Mouse (Mus musculus): ENCODE measurements at regions not wholly inside any gene's neighbourhood (a gene's known extent, or its start where the extent isn't known, plus 50 kb on each side); places are given as distances from the start of the nearest gene placed in this dataset.

DNA sequence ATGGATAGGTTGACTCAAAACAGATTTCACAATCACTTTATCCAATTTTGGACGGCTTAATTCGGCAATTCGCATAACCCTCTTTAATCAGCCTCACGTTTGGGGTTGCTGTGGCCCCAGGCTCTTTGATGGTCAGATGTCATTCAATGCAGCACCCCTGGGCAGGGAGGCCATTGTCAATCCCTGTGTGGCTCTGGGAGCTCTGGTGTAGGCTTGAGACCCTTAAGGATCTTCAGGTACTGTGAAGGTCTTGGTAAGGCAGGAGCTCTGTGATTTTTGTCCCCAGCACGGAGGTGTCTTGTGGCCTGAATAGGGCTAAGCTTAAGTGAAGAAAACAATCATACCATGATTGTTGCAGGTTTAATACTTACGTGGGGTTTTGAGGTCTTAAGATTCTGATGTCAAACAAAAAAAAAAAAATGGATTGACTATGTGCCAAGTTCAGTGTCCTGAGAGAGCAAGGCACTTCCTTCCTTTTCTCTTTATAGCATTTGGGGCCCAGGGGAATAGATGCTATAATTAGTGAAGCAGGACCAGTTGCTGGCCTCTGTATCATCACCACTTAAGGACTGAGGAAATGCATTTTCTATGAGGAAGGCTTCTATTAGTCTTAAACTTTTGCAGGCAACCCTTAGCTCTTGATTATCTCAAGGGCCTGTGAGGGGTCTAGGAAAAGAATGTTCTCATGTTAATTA, 98.9 kb downstream of the Ttc32 start:
- TF ChIP-seq CTCF (IDR thresholded peaks at IDR 0.05) (no peak), POLR2A (IDR thresholded peaks at IDR 0.05; ENCODE audit: insufficient read depth, low read depth, low read length) (no peak), EP300 (IDR thresholded peaks at IDR 0.05; ENCODE audit: insufficient read depth, low read depth, low read length) (no peak)
